Mouse (Mus musculus): ENCODE measurements around the gene 1110008P14Rik. TPM values are rescaled to one million over a fixed set of nuclear protein-coding genes. Genes with fewer than 3 reads are reported as not detected.

Gene 1110008P14Rik
- total and polyA plus RNA-seq, 3 experiments = 24.3 to 32.4 (median 27.8) TPM

GRCm38 (mm10) chr2:32376963-32377362 is 4.8 kb downstream of the 1110008P14Rik start:
- Histone ChIP-seq H3K79me2 (replicated peaks; ENCODE audit: control insufficient read depth, extremely low read depth, insufficient read depth, poor library complexity, severe bottlenecking) (no peaks in the 10 kb centered on the region), H3K27me3 (replicated peaks) (peaks cover under 1% of the 10 kb centered on the region), H3K9me3 (replicated peaks; ENCODE audit: low read length) (no peaks in the 10 kb centered on the region), H3K27ac (ENCODE audit: insufficient read depth, low read depth) (no peak overlapping the region), H3K36me3 (replicated peaks in 1 of 2; ENCODE audit: control insufficient read depth in 1 of 2, insufficient read depth in 1 of 2, low read length in 1 of 2) (peaks cover 65 to 79% of the 10 kb centered on the region in 2 experiments), H3K4me2 (ENCODE audit: insufficient read depth, low read depth, poor library complexity, severe bottlenecking) (no peak overlapping the region), H3K4me1 (ENCODE audit: control insufficient read depth in 1 of 2, insufficient read depth in 2 of 2) (peaks cover 2 to 10% of the 10 kb centered on the region in 2 experiments), H3K9ac (ENCODE audit: insufficient read depth, low read depth) (no peak overlapping the region), H3K4me3 (replicated peaks in 1 of 3; ENCODE audit: low read depth in 2 of 3, low read length in 2 of 3, poor library complexity in 1 of 3) (no peak overlapping the region)
- dilution Hi-C loops (cut with MboI; ENCODE audit: extremely low pct_ligation_motif_present, extremely low pct_unique_long_range_greater_than_20kb, low sequenced_read_pairs) (no loop called here), in situ Hi-C loops (cut with MboI; ENCODE audit: low pct_ligation_motif_present, low pct_unique_long_range_greater_than_20kb, low sequenced_read_pairs) (no loop called here)
- no peak for DNase-seq (ENCODE audit: extremely low read depth)
- TF ChIP-seq MYC (IDR thresholded peaks at IDR 0.05; ENCODE audit: low read depth, low read length) (no peak), ZMIZ1 (IDR thresholded peaks at IDR 0.05; ENCODE audit: low read depth, low read length) (no peak), RAD21 (IDR thresholded peaks at IDR 0.05; ENCODE audit: low read depth, low read length) (no peak), TBP (conservative IDR thresholded peaks at IDR 0.05; ENCODE audit: low read depth, low read length) (no peak), CTCF (conservative IDR thresholded peaks at IDR 0.05 in 1 of 2, IDR thresholded peaks at IDR 0.05 in 1 of 2; ENCODE audit: low read depth in 2 of 2, low read length in 2 of 2) (no peak), POLR2AphosphoS2 (IDR thresholded peaks at IDR 0.05; ENCODE audit: low read depth, low read length) (no peak), SMC3 (IDR thresholded peaks at IDR 0.05; ENCODE audit: low read depth, low read length) (no peak), NRF1 (IDR thresholded peaks at IDR 0.05; ENCODE audit: low read depth, low read length) (no peak), PAX5 (IDR thresholded peaks at IDR 0.05; ENCODE audit: low read length) (no peak), UBTF (IDR thresholded peaks at IDR 0.05; ENCODE audit: low read depth, low read length) (no peak), ZC3H11A (IDR thresholded peaks at IDR 0.05; ENCODE audit: low read depth, low read length) (no peak), KAT2A (IDR thresholded peaks at IDR 0.05; ENCODE audit: insufficient replicate concordance, low read length) (no peak), CHD1 (IDR thresholded peaks at IDR 0.05; ENCODE audit: low read depth, low read length) (no peak), E2F4 (IDR thresholded peaks at IDR 0.05; ENCODE audit: insufficient replicate concordance, low read depth, low read length) (no peak), USF1 (IDR thresholded peaks at IDR 0.05; ENCODE audit: low read depth, low read length) (no peak), NELFE (IDR thresholded peaks at IDR 0.05; ENCODE audit: low read depth, low read length) (no peak), JUND (conservative IDR thresholded peaks at IDR 0.05; ENCODE audit: low read depth, low read length) (no peak)

GRCm38 (mm10) chr2:32375317-32375940 is 6.3 kb downstream of the 1110008P14Rik start:
- Histone ChIP-seq H3K9ac (ENCODE audit: insufficient read depth, low read depth) (no peak overlapping the region), H3K27me3 (replicated peaks) (no peaks in the 10 kb centered on the region), H3K4me2 (ENCODE audit: insufficient read depth, low read depth, poor library complexity, severe bottlenecking) (no peak overlapping the region), H3K79me2 (replicated peaks; ENCODE audit: control insufficient read depth, extremely low read depth, insufficient read depth, poor library complexity, severe bottlenecking) (no peaks in the 10 kb centered on the region), H3K4me3 (replicated peaks in 1 of 3; ENCODE audit: low read depth in 2 of 3, low read length in 2 of 3, poor library complexity in 1 of 3) (no peak overlapping the region), H3K36me3 (replicated peaks in 1 of 2; ENCODE audit: control insufficient read depth in 1 of 2, insufficient read depth in 1 of 2, low read length in 1 of 2) (peaks cover 79 to 92% of the 10 kb centered on the region in 2 experiments), H3K9me3 (replicated peaks; ENCODE audit: low read length) (no peaks in the 10 kb centered on the region), H3K27ac (ENCODE audit: insufficient read depth, low read depth) (no peak overlapping the region), H3K4me1 (ENCODE audit: control insufficient read depth in 1 of 2, insufficient read depth in 2 of 2) (peaks cover under 1% of the 10 kb centered on the region in 2 experiments; a peak in 1 of 4 replicates)
- no peak for TF ChIP-seq CHD2 (IDR thresholded peaks at IDR 0.05; ENCODE audit: low read length)
- no peak for TF ChIP-seq HCFC1 (IDR thresholded peaks at IDR 0.05; ENCODE audit: low read depth, low read length)
- no peak for TF ChIP-seq MEF2A (IDR thresholded peaks at IDR 0.05; ENCODE audit: borderline replicate concordance, low read depth, low read length)
- no peak for TF ChIP-seq BHLHE40 (IDR thresholded peaks at IDR 0.05; ENCODE audit: low read depth, low read length)
- no peak for TF ChIP-seq JUND (conservative IDR thresholded peaks at IDR 0.05; ENCODE audit: low read depth, low read length)
- no peak for TF ChIP-seq UBTF (IDR thresholded peaks at IDR 0.05; ENCODE audit: low read depth, low read length)
- no peak for TF ChIP-seq ZC3H11A (IDR thresholded peaks at IDR 0.05; ENCODE audit: low read depth, low read length)
- no peak for TF ChIP-seq SMC3 (IDR thresholded peaks at IDR 0.05; ENCODE audit: low read depth, low read length)
- TF ChIP-seq TCF12 (IDR thresholded peaks at IDR 0.05; ENCODE audit: low read depth, low read length) = no peak
- TF ChIP-seq ETS1 (conservative IDR thresholded peaks at IDR 0.05; ENCODE audit: low read depth, low read length) = no peak
- no peak for TF ChIP-seq MAFK (IDR thresholded peaks at IDR 0.05; ENCODE audit: insufficient replicate concordance, low read length)
- DNase-seq (ENCODE audit: extremely low read depth) = no peak
- dilution Hi-C loops (cut with MboI; ENCODE audit: extremely low pct_ligation_motif_present, extremely low pct_unique_long_range_greater_than_20kb, low sequenced_read_pairs) (no loop called here), in situ Hi-C loops (cut with MboI; ENCODE audit: low pct_ligation_motif_present, low pct_unique_long_range_greater_than_20kb, low sequenced_read_pairs) (no loop called here)

Measured in CH12.LX (cell line).